15 mouse cellular contexts compared by ENCODE assay signal in the genomic region with DNA sequence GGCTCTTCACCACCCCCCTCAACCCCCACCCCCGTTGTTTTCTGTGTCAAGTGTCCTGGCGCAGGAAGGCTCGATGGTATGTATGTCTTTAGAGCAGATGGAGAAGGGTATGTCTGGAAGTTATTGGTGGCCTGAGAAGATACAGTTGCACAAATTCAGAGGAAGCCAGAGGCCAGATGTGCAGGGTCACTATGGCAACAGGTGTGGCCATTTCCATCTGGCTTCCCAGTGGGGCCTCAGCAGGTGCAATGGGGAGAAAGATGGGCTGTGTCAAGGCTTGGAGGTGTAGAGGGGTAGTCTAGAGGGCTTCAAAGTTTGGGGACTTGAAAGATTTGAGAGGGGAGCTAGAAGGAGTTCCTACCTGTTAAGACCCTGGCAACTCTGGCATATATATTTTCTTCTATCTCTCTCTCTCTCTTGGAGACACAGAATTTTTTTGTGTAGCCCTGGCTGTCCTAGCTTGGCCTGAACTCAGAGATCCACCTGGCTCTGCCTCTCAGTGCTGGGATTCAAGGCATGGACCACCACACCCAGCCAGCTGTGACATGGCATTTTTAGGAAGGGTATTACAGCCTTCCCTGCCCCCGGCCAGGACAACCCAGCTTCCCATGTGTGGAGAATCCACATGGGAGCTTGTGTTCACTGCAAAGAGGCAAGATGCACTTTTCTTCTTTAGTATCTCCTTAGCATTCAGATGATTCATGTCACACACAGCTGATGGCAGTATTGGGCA.
A peak's percentile ranks its signal among the peaks of the same experiment; 100 is the strongest.
DNase-seq lines count a peak whose midpoint lies in the region; ATAC-seq and TF ChIP-seq lines count a peak whose summit lies in the region.
"Had no signal": no experiment of that assay in that cellular context is flagged by ENCODE, and none has a peak within 500 bp of the region (broad histone marks: within the 10 kb centered on the region; RNA-seq: fewer than 3 reads in every experiment).

No protein-coding gene starts in this region.

- TF ChIP-seq POLR2A in lung, adult 2 months (IDR thresholded peaks at IDR 0.05; ENCODE audit: borderline replicate concordance, extremely low read depth, low read depth, low read length), result no peak

- intact Hi-C loops in heart, postnatal 10 days (cut with DNase I), result no loop called here

- no peaks in the 10 kb centered on the region for H3K36me3 ChIP-seq in heart, embryonic 13.5 days
- H3K36me3 ChIP-seq in limb, embryonic 12.5 days, result no peaks in the 10 kb centered on the region
- H3K36me3 ChIP-seq in intestine, postnatal 0 days (ENCODE audit: control insufficient read depth, insufficient read depth), result no peaks in the 10 kb centered on the region
- H3K36me3 ChIP-seq: embryonic facial prominence, embryonic 15.5 days; liver, embryonic 13.5 days; midbrain, embryonic 15.5 days had no signal

- no peak for TF ChIP-seq CTCF in intestine, postnatal 0 days (IDR thresholded peaks at IDR 0.05; ENCODE audit: low read depth)
- no peak for TF ChIP-seq CTCF in lung, adult 2 months (IDR thresholded peaks at IDR 0.05; ENCODE audit: insufficient read depth, low read length)

- peak overlapping the region; percentile 64 for H3K27ac ChIP-seq in heart, embryonic 13.5 days (replicated peaks)
- H3K27ac ChIP-seq in limb, embryonic 12.5 days, result no peak overlapping the region; the same call in 1 of the 2 replicates
- H3K27ac ChIP-seq in intestine, postnatal 0 days (ENCODE audit: low read depth, low read length), result no peak overlapping the region
- H3K27ac ChIP-seq: liver, embryonic 13.5 days; midbrain, embryonic 15.5 days had no signal

- H3K9me3 ChIP-seq in heart, embryonic 13.5 days, result no peaks in the 10 kb centered on the region
- no peaks in the 10 kb centered on the region for H3K9me3 ChIP-seq in limb, embryonic 12.5 days
- no peaks in the 10 kb centered on the region for H3K9me3 ChIP-seq in intestine, postnatal 0 days (ENCODE audit: control insufficient read depth)
- H3K9me3 ChIP-seq: embryonic facial prominence, embryonic 15.5 days; liver, embryonic 13.5 days; midbrain, embryonic 15.5 days had no signal

- DNase-seq in heart, postnatal 10 days, result no peak
- DNase-seq in testis, postnatal 14 days (ENCODE audit: low spot score), result peak; percentile 56
- no peak for DNase-seq in testis, postnatal 10 days (ENCODE audit: low spot score)
- no peak for DNase-seq in lung, adult 2 months
- DNase-seq: adrenal gland, adult 8-10 months; cerebellum, adult 9-11 months; kidney, postnatal 14 days; liver, embryonic 13.5 days; thymus, postnatal 25 days had no signal

- peak overlapping the region; percentile 34 for H3K4me3 ChIP-seq in heart, embryonic 13.5 days
- H3K4me3 ChIP-seq in limb, embryonic 12.5 days (replicated peaks), result no peak overlapping the region
- no peak overlapping the region for H3K4me3 ChIP-seq in intestine, postnatal 0 days (ENCODE audit: low read depth, low read length)
- H3K4me3 ChIP-seq in lung, adult 2 months (replicated peaks; ENCODE audit: extremely low read depth, low read depth, low read length), result no peak overlapping the region
- H3K4me3 ChIP-seq: embryonic facial prominence, embryonic 15.5 days; liver, embryonic 13.5 days; midbrain, embryonic 15.5 days had no signal

- ATAC-seq in heart, embryonic 13.5 days (ENCODE audit: extremely low read depth, insufficient number of reproducible peaks, low FRiP score, low TSS enrichment), result no peak
- no peak for ATAC-seq in limb, embryonic 12.5 days (ENCODE audit: insufficient number of reproducible peaks, insufficient read depth, low FRiP score, low TSS enrichment, low read depth)
- no peak for ATAC-seq in intestine, postnatal 0 days
- ATAC-seq: forebrain, embryonic 14.5 days; midbrain, embryonic 15.5 days had no signal

- WGBS in heart, embryonic 13.5 days, result 54% methylated on average over 4 of the region's 4 CpGs
- WGBS in limb, embryonic 12.5 days, result 56% methylated on average over 4 of the region's 4 CpGs
- WGBS in intestine, postnatal 0 days, result 66% methylated on average over 4 of the region's 4 CpGs
- WGBS in lung, adult 2 months, result 71% methylated on average over 4 of the region's 4 CpGs

- H3K4me2 ChIP-seq in heart, embryonic 13.5 days, result peak overlapping the region; percentile 68
- peak overlapping the region; percentile 42; the same call in 1 of the 2 replicates for H3K4me2 ChIP-seq in limb, embryonic 12.5 days
- no peak overlapping the region for H3K4me2 ChIP-seq in intestine, postnatal 0 days (replicated peaks; ENCODE audit: low read depth)

- peaks cover 39% of the 10 kb centered on the region for H3K4me1 ChIP-seq in heart, embryonic 13.5 days
- peaks cover 27% of the 10 kb centered on the region for H3K4me1 ChIP-seq in limb, embryonic 12.5 days (replicated peaks)
- 0 out of 2 replicates have a peak, but pooled peaks cover 3% of the 10 kb centered on the region for H3K4me1 ChIP-seq in intestine, postnatal 0 days (replicated peaks; ENCODE audit: control insufficient read depth, insufficient read depth, low read length)
- peaks cover 11% of the 10 kb centered on the region; the same call in 1 of the 2 replicates for H3K4me1 ChIP-seq in lung, adult 2 months (ENCODE audit: control insufficient read depth, insufficient read depth, low read length)

- H3K9ac ChIP-seq in heart, embryonic 13.5 days, result peak overlapping the region; percentile 70
- H3K9ac ChIP-seq in limb, embryonic 12.5 days (replicated peaks), result no peak overlapping the region
- H3K9ac ChIP-seq in intestine, postnatal 0 days (ENCODE audit: low read depth, low read length), result no peak overlapping the region
- H3K9ac ChIP-seq: embryonic facial prominence, embryonic 15.5 days; liver, embryonic 13.5 days; midbrain, embryonic 15.5 days had no signal

- peaks cover 8% of the 10 kb centered on the region; the same call in 1 of the 2 replicates for H3K27me3 ChIP-seq in heart, embryonic 13.5 days (replicated peaks)
- H3K27me3 ChIP-seq in limb, embryonic 12.5 days, result peaks cover 3% of the 10 kb centered on the region; the same call in 1 of the 2 replicates
- no peaks in the 10 kb centered on the region for H3K27me3 ChIP-seq in intestine, postnatal 0 days (replicated peaks; ENCODE audit: control insufficient read depth, insufficient read depth, low read length)
- H3K27me3 ChIP-seq: embryonic facial prominence, embryonic 15.5 days; midbrain, embryonic 15.5 days had no signal
